Mouse (Mus musculus) cerebellum, postnatal 4 days (tissue): ENCODE measurements around the gene Rbbp4.
A peak's percentile ranks its signal among the peaks of the same experiment; 100 is the strongest.

Source experiments
- DNase-seq, 2 experiments: peaks; one replicate each; pipeline ENCODE4 v3.0.0; 2022; ENCODE audit warnings: low spot score in 2 of 2, mixed read lengths in 1 of 2

The Rbbp4 gene

GRCm38 (mm10) chr4:129293702-129294101 is 41.5 kb downstream of the Rbbp4 start:
- DNase-seq: no peak

GRCm38 (mm10) chr4:129292831-129293230 is 42.3 kb downstream of the Rbbp4 start:
- DNase-seq: no peak

- DNase-seq: no peak
Observed at GRCm38 (mm10) chr4:129289671-129290070, 45.5 kb downstream of the Rbbp4 start.

- DNase-seq: no peak
Observed at GRCm38 (mm10) chr4:129288067-129288466, 47.1 kb downstream of the Rbbp4 start.

- no peak for DNase-seq
Observed at GRCm38 (mm10) chr4:129287472-129287981, 47.6 kb downstream of the Rbbp4 start, which contains the start of gene Sync. Sync (plus strand) TSS chr4:129287617.

GRCm38 (mm10) chr4:129286683-129287471 is 48.3 kb downstream of the Rbbp4 start:
- no peak for DNase-seq

- no peak for DNase-seq
Observed at GRCm38 (mm10) chr4:129286001-129286682, 49.0 kb downstream of the Rbbp4 start.

- no peak for DNase-seq
Observed at GRCm38 (mm10) chr4:129284685-129285084, 50.5 kb downstream of the Rbbp4 start.

GRCm38 (mm10) chr4:129283226-129283625 is 51.9 kb downstream of the Rbbp4 start:
- DNase-seq: no peak

- DNase-seq: no peak
Observed at GRCm38 (mm10) chr4:129282786-129283185, 52.4 kb downstream of the Rbbp4 start.

GRCm38 (mm10) chr4:129276453-129276865 is 58.7 kb downstream of the Rbbp4 start:
- DNase-seq: peak; percentile 98

- DNase-seq: peak in 1 of 2 experiments; percentile 68
Observed at GRCm38 (mm10) chr4:129272756-129273046, 62.5 kb downstream of the Rbbp4 start.

- DNase-seq: no peak
Observed at GRCm38 (mm10) chr4:129271991-129272755, 63.0 kb downstream of the Rbbp4 start.

GRCm38 (mm10) chr4:129268698-129269097 is 66.5 kb downstream of the Rbbp4 start:
- no peak for DNase-seq

GRCm38 (mm10) chr4:129266821-129267220 is 68.3 kb downstream of the Rbbp4 start:
- no peak for DNase-seq

GRCm38 (mm10) chr4:129266191-129266590 is 69.0 kb downstream of the Rbbp4 start:
- DNase-seq: no peak

- DNase-seq: no peak
Observed at GRCm38 (mm10) chr4:129263225-129264021, 71.7 kb downstream of the Rbbp4 start.

- DNase-seq: no peak
Observed at GRCm38 (mm10) chr4:129261196-129261595, 74.0 kb downstream of the Rbbp4 start, which contains the start of gene C77080. C77080 (minus strand) TSS chr4:129261404.

- DNase-seq: no peak
Observed at GRCm38 (mm10) chr4:129260678-129261077, 74.5 kb downstream of the Rbbp4 start.

- DNase-seq: no peak
Observed at GRCm38 (mm10) chr4:129259101-129259500, 76.1 kb downstream of the Rbbp4 start.
